Mouse (Mus musculus) midbrain, embryonic 12.5 days (tissue): ENCODE data around the gene Gm20716. TPM values are rescaled to one million over a fixed set of nuclear protein-coding genes. Genes with fewer than 3 reads are reported as not detected.

ENCODE experiments used
- ATAC-seq: fragments of 200-750 bp; cut with Nextera tagmentation; 2 replicates; pipeline ENCODE4 v1.8.0; 2017; ENCODE audit warnings: low read depth, moderate TSS enrichment, moderate library complexity; ENCODE audit not compliant: low FRiP score
- H3K27ac ChIP-seq: fragments of 300-500 bp; sonication (generic); replicated peaks from 2 replicates; pipeline ENCODE4 v1.5.1; 2016; ENCODE audit warnings: mild to moderate bottlenecking
- H3K27me3 ChIP-seq: fragments of 300-500 bp; sonication (generic); 2 replicates; pipeline ENCODE4 v1.6.1; 2016; ENCODE audit warnings: mild to moderate bottlenecking
- H3K36me3 ChIP-seq: fragments of 300-500 bp; sonication (generic); 2 replicates; pipeline ENCODE4 v1.6.1; 2016
- H3K4me1 ChIP-seq: fragments of 300-500 bp; sonication (generic); 2 replicates; pipeline ENCODE4 v1.6.1; 2016
- H3K4me2 ChIP-seq: fragments of 300-500 bp; sonication (generic); replicated peaks from 2 replicates; pipeline ENCODE4 v1.6.1; 2016; ENCODE audit warnings: mild to moderate bottlenecking, moderate library complexity
- H3K4me3 ChIP-seq: fragments of 300-500 bp; sonication (generic); 2 replicates; pipeline ENCODE4 v1.5.1; 2016; ENCODE audit warnings: mild to moderate bottlenecking
- H3K9ac ChIP-seq: fragments of 300-500 bp; sonication (generic); replicated peaks from 2 replicates; pipeline ENCODE4 v1.6.1; 2016; ENCODE audit warnings: mild to moderate bottlenecking, moderate library complexity
- H3K9me3 ChIP-seq: fragments of 300-500 bp; sonication (generic); 2 replicates; pipeline ENCODE4 v1.6.1; 2016; ENCODE audit warnings: mild to moderate bottlenecking
- WGBS: fragments of 180-500 bp; shearing (Covaris S2); methylation state at CpG from one replicate; pipeline ENCODE4 v1.1.7; 2016; 5-methylcytosine and 5-hydroxymethylcytosine counted together
- polyA plus RNA-seq: library from polyadenylated mRNA; unstranded; fragments of >200 nt; fragmentation: Nextera tagmentation; extraction: Ambion mirVana; gene quantifications from 2 replicates; pipeline ENCODE4 v1.2.1, GENCODE M21; 2016

Gene Gm20716
- polyA plus RNA-seq, 1 experiment from 2014 or later, result 24.7 TPM

DNA sequence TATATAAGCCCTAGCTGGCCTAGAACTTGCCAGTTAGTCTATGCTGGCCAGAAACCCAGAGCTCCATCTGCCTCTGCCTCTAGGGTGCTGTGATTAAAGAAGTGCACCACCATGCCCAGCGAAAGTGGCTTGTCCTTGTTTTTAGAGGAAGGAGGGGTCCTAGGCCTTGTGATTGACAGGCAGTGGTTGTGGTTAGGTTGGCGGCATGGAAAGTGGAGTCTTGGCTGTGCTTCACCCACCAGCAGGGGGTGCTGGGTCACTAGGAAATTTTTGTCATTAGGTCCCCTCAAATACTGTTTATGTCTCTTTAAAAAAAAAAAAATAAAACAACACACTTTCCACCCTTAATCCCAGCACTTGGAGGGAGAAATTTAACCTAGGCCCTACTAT lies 18.7 kb upstream of the Gm20716 start:
- no peaks in the 10 kb centered on the region for H3K9me3 ChIP-seq
- H3K4me2 ChIP-seq, result no peak overlapping the region
- H3K9ac ChIP-seq, result no peak overlapping the region
- no peaks in the 10 kb centered on the region for H3K36me3 ChIP-seq
- H3K27me3 ChIP-seq, result peaks cover 14% of the 10 kb centered on the region; the same call in 1 of the 2 replicates
- H3K4me1 ChIP-seq, result no peaks in the 10 kb centered on the region
- H3K4me3 ChIP-seq, result no peak overlapping the region
- WGBS, result 19% methylated on average over 2 of the region's 2 CpGs
- no peak for ATAC-seq
- no peak overlapping the region for H3K27ac ChIP-seq

DNA sequence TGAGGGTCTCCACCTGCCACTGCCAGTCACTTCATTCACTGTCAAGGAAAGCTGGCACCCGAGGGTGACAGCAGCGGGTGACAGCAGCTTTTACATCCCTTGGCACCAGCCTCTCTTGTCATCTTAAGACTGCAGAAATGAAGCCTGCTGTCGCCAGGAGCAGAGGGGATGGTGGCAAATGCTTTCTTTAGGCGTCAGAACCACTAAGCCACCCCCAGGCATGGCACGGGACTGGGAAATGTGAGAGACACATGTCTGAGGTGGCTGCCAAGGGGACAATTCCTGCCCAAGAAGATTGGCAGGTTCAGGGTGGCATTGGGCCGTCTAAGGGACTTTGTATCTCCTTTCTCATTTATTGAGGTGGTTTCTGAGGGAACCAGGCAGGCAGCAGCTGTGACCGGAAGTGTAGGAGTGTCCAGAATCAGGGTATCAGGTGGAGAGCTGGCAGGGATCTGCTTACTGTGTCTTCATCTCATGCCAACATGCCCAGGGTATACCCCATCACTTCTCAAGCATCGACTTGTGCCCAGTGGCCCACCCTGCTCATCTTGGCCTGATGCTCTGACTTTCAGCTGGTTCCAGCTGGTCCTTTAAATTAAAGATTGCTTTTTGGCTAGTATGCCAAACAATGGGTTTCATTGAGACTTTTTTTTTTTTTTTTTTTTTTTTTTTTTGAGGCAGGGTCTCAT lies 18.1 kb upstream of the Gm20716 start:
- Histone ChIP-seq H3K27ac (no peak overlapping the region), H3K9me3 (no peaks in the 10 kb centered on the region), H3K36me3 (no peaks in the 10 kb centered on the region), H3K4me1 (no peaks in the 10 kb centered on the region), H3K27me3 (peaks cover 15% of the 10 kb centered on the region), H3K4me3 (no peak overlapping the region), H3K9ac (no peak overlapping the region), H3K4me2 (no peak overlapping the region)
- WGBS, result 78% methylated on average over 8 of the region's 8 CpGs
- no peak for ATAC-seq

GRCm38 (mm10) chr2:168245571-168245970 lies 15.4 kb upstream of the Gm20716 start:
- Histone ChIP-seq H3K27me3 (peaks cover 7% of the 10 kb centered on the region), H3K9me3 (no peaks in the 10 kb centered on the region), H3K4me3 (no peak overlapping the region), H3K4me2 (no peak overlapping the region), H3K27ac (no peak overlapping the region), H3K4me1 (no peaks in the 10 kb centered on the region), H3K36me3 (no peaks in the 10 kb centered on the region), H3K9ac (no peak overlapping the region)
- WGBS, result 40% methylated on average over 8 of the region's 8 CpGs
- no peak for ATAC-seq

- Histone ChIP-seq H3K4me2 (no peak overlapping the region), H3K9me3 (no peaks in the 10 kb centered on the region), H3K4me1 (no peaks in the 10 kb centered on the region), H3K27ac (no peak overlapping the region), H3K4me3 (no peak overlapping the region), H3K9ac (no peak overlapping the region), H3K36me3 (no peaks in the 10 kb centered on the region), H3K27me3 (peaks cover 7% of the 10 kb centered on the region)
- 70% methylated on average over 4 of the region's 4 CpGs for WGBS
- no peak for ATAC-seq
Measured at GRCm38 (mm10) chr2:168243278-168243677, 13.1 kb upstream of the Gm20716 start.

DNA sequence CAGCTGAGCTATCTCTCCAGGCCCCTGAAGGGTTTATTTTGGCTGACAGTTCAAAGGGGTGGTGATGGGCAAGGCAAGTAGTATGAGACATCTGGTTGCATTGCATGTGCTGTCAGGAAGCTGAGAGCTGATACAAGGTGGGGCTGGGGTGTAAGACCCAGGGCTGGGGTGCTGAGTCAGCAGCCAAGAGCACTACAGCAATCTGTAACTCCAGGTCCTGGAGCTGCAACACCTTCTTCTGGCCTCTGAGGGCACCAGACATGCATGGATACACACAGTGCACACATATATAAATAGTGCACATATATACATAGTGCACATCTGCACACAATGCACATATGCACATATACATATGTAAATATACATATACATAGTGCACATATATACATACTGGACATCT lies 12.7 kb upstream of the Gm20716 start:
- Histone ChIP-seq H3K9me3 (no peaks in the 10 kb centered on the region), H3K27me3 (peaks cover 7% of the 10 kb centered on the region)

DNA sequence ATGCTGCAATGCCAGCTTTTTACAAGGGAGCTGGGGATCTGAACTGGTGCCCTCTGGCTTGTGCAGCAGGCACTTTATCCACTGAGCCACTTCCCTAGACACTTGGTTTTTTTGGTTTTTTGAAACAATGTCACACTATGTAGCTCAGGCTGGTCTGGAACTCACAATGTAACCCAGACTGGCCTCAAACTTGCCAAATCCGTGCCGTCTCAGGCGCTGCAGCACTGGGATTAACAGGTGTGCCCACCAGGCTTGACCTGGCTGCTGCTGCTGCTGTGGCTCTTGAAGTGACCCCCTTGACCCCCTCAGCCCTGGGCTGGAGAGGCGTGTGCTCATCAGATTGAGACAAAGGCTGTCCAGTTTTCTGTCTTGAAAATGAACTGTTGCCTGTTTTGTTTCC lies 8.2 kb upstream of the Gm20716 start:
- Histone ChIP-seq H3K4me3 (no peak overlapping the region), H3K4me1 (no peaks in the 10 kb centered on the region), H3K4me2 (no peak overlapping the region), H3K27me3 (peaks cover 4% of the 10 kb centered on the region; the same call in 1 of the 2 replicates), H3K27ac (no peak overlapping the region), H3K9ac (no peak overlapping the region), H3K36me3 (peaks cover 9% of the 10 kb centered on the region; the same call in 1 of the 2 replicates), H3K9me3 (no peaks in the 10 kb centered on the region)
- ATAC-seq, result no peak
- 86% methylated on average over 4 of the region's 4 CpGs for WGBS

More for the DNA sequence above, 12.7 kb upstream of the Gm20716 start:
- Histone ChIP-seq H3K4me2 (no peak overlapping the region), H3K27ac (no peak overlapping the region), H3K4me3 (no peak overlapping the region), H3K36me3 (no peaks in the 10 kb centered on the region), H3K4me1 (no peaks in the 10 kb centered on the region), H3K9ac (no peak overlapping the region)
- ATAC-seq, result no peak

DNA sequence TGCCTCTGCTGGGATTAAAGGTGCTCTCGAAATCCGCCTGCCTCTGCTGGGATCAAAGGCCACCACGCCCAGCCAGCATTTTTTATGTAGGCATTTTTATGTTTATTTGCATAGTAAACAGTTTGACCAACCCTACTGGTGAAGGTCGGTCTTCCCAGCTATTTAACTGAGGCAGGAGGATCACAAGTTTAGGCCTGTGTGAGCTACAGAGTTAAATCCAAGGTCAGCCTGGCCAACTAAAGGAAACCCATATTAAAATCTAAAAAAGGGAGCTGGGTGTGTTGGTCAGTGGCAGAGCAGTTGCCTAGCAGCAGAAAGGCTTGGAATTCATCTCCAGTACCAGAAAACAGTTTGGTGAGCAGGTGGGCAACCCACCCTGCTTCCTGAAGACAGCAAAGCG lies 3.1 kb upstream of the Gm20716 start:
- H3K27ac ChIP-seq, result no peak overlapping the region
- H3K4me1 ChIP-seq, result peaks cover 25% of the 10 kb centered on the region
- no peaks in the 10 kb centered on the region for H3K9me3 ChIP-seq
- H3K9ac ChIP-seq, result no peak overlapping the region
- ATAC-seq, result no peak
- H3K27me3 ChIP-seq, result no peaks in the 10 kb centered on the region
- WGBS, result 92% methylated on average over 5 of the region's 5 CpGs
- peaks cover 19% of the 10 kb centered on the region; the same call in 1 of the 2 replicates for H3K36me3 ChIP-seq
- H3K4me2 ChIP-seq, result no peak overlapping the region
- no peak overlapping the region for H3K4me3 ChIP-seq

- peak overlapping the region; percentile 100 for H3K4me2 ChIP-seq
- no peaks in the 10 kb centered on the region for H3K27me3 ChIP-seq
- H3K9ac ChIP-seq, result peak overlapping the region; percentile 97
- no peak for ATAC-seq
- no peak overlapping the region for H3K27ac ChIP-seq
- H3K4me3 ChIP-seq, result peak overlapping the region; percentile 100
- no peaks in the 10 kb centered on the region for H3K9me3 ChIP-seq
- H3K36me3 ChIP-seq, result peaks cover 23% of the 10 kb centered on the region; the same call in 1 of the 2 replicates
- 62% methylated on average over 33 of the region's 33 CpGs for WGBS
- H3K4me1 ChIP-seq, result peaks cover 28% of the 10 kb centered on the region
Measured at GRCm38 (mm10) chr2:168231471-168231829, 1.3 kb upstream of the Gm20716 start.

DNA sequence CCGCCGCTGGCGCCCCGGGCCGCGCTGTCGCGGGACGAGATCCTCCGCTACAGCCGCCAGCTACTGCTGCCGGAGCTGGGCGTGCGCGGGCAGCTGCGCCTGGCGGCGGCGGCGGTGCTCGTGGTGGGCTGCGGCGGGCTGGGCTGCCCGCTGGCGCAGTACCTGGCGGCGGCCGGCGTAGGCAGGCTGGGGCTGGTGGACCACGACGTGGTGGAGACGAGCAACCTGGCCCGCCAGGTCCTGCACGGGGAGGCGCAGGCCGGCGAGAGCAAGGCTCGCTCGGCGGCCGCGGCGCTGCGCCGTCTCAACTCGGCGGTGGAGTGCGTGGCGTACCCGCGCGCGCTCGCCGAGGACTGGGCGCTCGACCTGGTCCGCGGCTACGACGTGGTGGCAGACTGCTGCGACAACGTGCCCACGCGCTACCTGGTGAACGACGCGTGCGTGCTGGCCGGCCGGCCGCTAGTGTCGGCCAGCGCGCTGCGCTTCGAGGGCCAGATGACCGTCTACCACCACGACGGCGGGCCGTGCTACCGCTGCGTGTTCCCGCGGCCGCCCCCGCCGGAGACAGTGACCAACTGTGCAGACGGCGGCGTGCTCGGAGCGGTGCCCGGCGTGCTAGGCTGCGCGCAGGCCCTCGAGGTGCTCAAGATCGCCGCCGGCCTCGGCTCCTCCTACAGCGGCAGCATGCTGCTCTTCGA lies 758 bp upstream of the Gm20716 start:
- Histone ChIP-seq H3K4me2 (peak overlapping the region; percentile 100), H3K36me3 (peaks cover 26% of the 10 kb centered on the region), H3K9ac (peak overlapping the region; percentile 97), H3K27me3 (no peaks in the 10 kb centered on the region), H3K4me1 (peaks cover 28% of the 10 kb centered on the region), H3K27ac (peak overlapping the region; percentile 91), H3K4me3 (peak overlapping the region; percentile 100), H3K9me3 (no peaks in the 10 kb centered on the region)
- peak; percentile 73 for ATAC-seq
- WGBS, result 5% methylated on average over 96 of the region's 105 CpGs

- Histone ChIP-seq H3K4me2 (peak overlapping the region; percentile 100), H3K9ac (peak overlapping the region; percentile 97), H3K9me3 (no peaks in the 10 kb centered on the region), H3K27me3 (no peaks in the 10 kb centered on the region), H3K4me3 (peak overlapping the region; percentile 100), H3K36me3 (peaks cover 42% of the 10 kb centered on the region), H3K4me1 (peaks cover 28% of the 10 kb centered on the region), H3K27ac (peak overlapping the region; percentile 91)
- no peak for ATAC-seq
- WGBS, result 23% methylated on average over 41 of the region's 41 CpGs
Measured at GRCm38 (mm10) chr2:168229116-168230025, 793 bp downstream of the Gm20716 start.

DNA sequence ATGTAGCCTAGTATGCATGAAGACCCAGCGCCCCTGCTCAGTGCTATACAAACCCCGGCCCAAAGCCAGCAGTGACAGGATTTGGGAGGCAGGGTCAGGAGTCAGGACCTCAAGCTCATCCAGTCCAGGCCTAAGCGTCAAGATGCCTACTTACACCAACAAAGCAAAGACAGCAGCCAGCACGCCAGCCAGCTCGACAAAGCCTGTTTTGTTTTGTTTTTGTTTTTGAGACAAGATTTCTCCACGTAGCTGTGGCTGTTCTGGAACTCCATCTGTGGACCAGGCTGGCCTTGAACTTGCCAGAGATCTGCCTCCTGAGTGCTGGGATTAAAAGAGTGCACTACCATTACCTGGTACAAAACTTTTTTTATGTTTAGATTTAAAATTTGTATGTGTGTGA lies 6.8 kb downstream of the Gm20716 start:
- Histone ChIP-seq H3K27me3 (no peaks in the 10 kb centered on the region), H3K9me3 (no peaks in the 10 kb centered on the region), H3K36me3 (peaks cover 74% of the 10 kb centered on the region), H3K4me1 (peaks cover 3% of the 10 kb centered on the region), H3K27ac (no peak overlapping the region), H3K4me2 (no peak overlapping the region), H3K4me3 (no peak overlapping the region), H3K9ac (no peak overlapping the region; the same call in 1 of the 2 replicates)
- WGBS, result 87% methylated on average over 6 of the region's 6 CpGs
- no peak for ATAC-seq
